In the genomic region with DNA sequence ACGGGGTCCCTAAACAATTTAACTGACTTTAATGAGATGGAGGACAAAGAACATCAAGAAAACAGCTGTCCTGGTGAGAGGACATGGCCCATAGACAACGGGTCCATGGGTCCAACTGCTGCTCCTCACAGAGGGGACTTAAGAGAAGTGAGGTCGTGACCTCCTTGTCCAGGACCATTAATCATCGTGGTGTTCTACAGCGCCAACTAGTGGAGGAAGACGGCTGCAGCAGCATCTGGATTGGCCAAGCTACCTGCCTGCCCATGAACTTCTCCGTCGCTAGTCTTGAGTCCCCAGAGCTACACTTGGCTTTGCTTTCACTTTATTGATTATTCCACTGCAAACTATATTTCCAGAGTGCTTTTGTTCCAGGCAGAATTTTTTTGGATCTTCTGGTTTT, we compare ENCODE assay signal across 10 mouse cellular contexts.
DNase-seq lines count a peak whose midpoint lies in the region; ATAC-seq and TF ChIP-seq lines count a peak whose summit lies in the region.
"Had no signal": no experiment of that assay in that cellular context is flagged by ENCODE, and none has a peak within 500 bp of the region (broad histone marks: within the 10 kb centered on the region; RNA-seq: fewer than 3 reads in every experiment).

No protein-coding gene starts in this region.

- DNase-seq in heart, adult 2 months, result no peak
- DNase-seq in heart, embryonic 10.5 days (ENCODE audit: low spot score), result no peak
- DNase-seq in ovary, postnatal 36 days (ENCODE audit: low spot score), result peak; percentile 7
- no peak for DNase-seq in ovary, postnatal 14 days (ENCODE audit: low spot score)
- peak in 1 of 3 experiments; percentile 2 for DNase-seq in liver, embryonic 14.5 days (ENCODE audit: low read depth in 3 of 3, low spot score in 3 of 3)
- peak; percentile 34 for DNase-seq in thymus, postnatal 4 days
- no peak for DNase-seq in cerebellum, postnatal 36 days
- DNase-seq in natural killer cell, adult 2 months (ENCODE audit: low spot score in 2 of 2), result no peak

- H3K4me1 ChIP-seq in heart, adult 2 months (ENCODE audit: control insufficient read depth, insufficient read depth, low read length), result no peaks in the 10 kb centered on the region
- no peaks in the 10 kb centered on the region for H3K4me1 ChIP-seq in heart, embryonic 10.5 days
- H3K4me1 ChIP-seq in liver, embryonic 14.5 days (replicated peaks; ENCODE audit: control insufficient read depth in 2 of 2, insufficient read depth in 2 of 2, low read length in 1 of 2), result no peaks in the 10 kb centered on the region
- H3K4me1 ChIP-seq: embryonic facial prominence, embryonic 13.5 days; lung, embryonic 15.5 days had no signal

- WGBS in heart, adult 2 months, result 30% methylated on average over 8 of the region's 8 CpGs
- WGBS in heart, embryonic 10.5 days, result 22% methylated on average over 8 of the region's 8 CpGs
- WGBS in liver, embryonic 14.5 days (ENCODE audit: insufficient replicate concordance), result 25% methylated on average over 8 of the region's 8 CpGs

- intact Hi-C loops in heart, adult 2 months (cut with DNase I), result no loop called here

- H3K79me2 ChIP-seq in heart, adult 2 months (replicated peaks; ENCODE audit: control insufficient read depth, insufficient read depth, low read length), result no peaks in the 10 kb centered on the region

- no peak overlapping the region for H3K4me3 ChIP-seq in heart, adult 2 months
- no peak overlapping the region for H3K4me3 ChIP-seq in heart, embryonic 10.5 days
- no peak overlapping the region for H3K4me3 ChIP-seq in liver, embryonic 14.5 days (ENCODE audit: insufficient read depth in 1 of 2, low read depth in 2 of 2, low read length in 2 of 2)
- H3K4me3 ChIP-seq: embryonic facial prominence, embryonic 13.5 days; lung, embryonic 15.5 days had no signal

- H3K36me3 ChIP-seq in heart, adult 2 months (ENCODE audit: control insufficient read depth, insufficient read depth, low read length), result no peaks in the 10 kb centered on the region
- no peaks in the 10 kb centered on the region for H3K36me3 ChIP-seq in heart, embryonic 10.5 days
- H3K36me3 ChIP-seq in liver, embryonic 14.5 days (replicated peaks; ENCODE audit: control insufficient read depth, insufficient read depth, low read depth), result no peaks in the 10 kb centered on the region
- H3K36me3 ChIP-seq: embryonic facial prominence, embryonic 13.5 days; lung, embryonic 15.5 days had no signal

- H3K9ac ChIP-seq in heart, adult 2 months (ENCODE audit: low read depth, low read length), result no peak overlapping the region
- H3K9ac ChIP-seq in liver, embryonic 14.5 days (replicated peaks), result no peak overlapping the region
- H3K9ac ChIP-seq: embryonic facial prominence, embryonic 13.5 days; lung, embryonic 15.5 days had no signal

- no peak overlapping the region for H3K4me2 ChIP-seq in liver, embryonic 14.5 days (ENCODE audit: low read depth)
- H3K4me2 ChIP-seq: embryonic facial prominence, embryonic 13.5 days; lung, embryonic 15.5 days had no signal

- no peaks in the 10 kb centered on the region for H3K27me3 ChIP-seq in heart, adult 2 months (ENCODE audit: control insufficient read depth, insufficient read depth, low read length)
- H3K27me3 ChIP-seq in heart, embryonic 10.5 days (ENCODE audit: insufficient read depth, poor library complexity, severe bottlenecking), result peaks cover 7% of the 10 kb centered on the region; the same call in 1 of the 2 replicates
- no peaks in the 10 kb centered on the region for H3K27me3 ChIP-seq in liver, embryonic 14.5 days (ENCODE audit: control insufficient read depth, insufficient read depth, low read length)
- H3K27me3 ChIP-seq: embryonic facial prominence, embryonic 13.5 days; lung, embryonic 15.5 days had no signal

- no peak for ATAC-seq in liver, embryonic 14.5 days (ENCODE audit: insufficient read depth)

- no peaks in the 10 kb centered on the region for H3K9me3 ChIP-seq in heart, embryonic 10.5 days
- no peaks in the 10 kb centered on the region for H3K9me3 ChIP-seq in liver, embryonic 14.5 days (ENCODE audit: control insufficient read depth, low read length)
- H3K9me3 ChIP-seq: embryonic facial prominence, embryonic 13.5 days; lung, embryonic 15.5 days had no signal

- no peak overlapping the region for H3K27ac ChIP-seq in heart, adult 2 months
- no peak overlapping the region for H3K27ac ChIP-seq in heart, embryonic 10.5 days
- no peak overlapping the region for H3K27ac ChIP-seq in liver, embryonic 14.5 days
- H3K27ac ChIP-seq: embryonic facial prominence, embryonic 13.5 days; lung, embryonic 15.5 days had no signal

- peak; percentile 58 for TF ChIP-seq CTCF in heart, adult 2 months (IDR thresholded peaks at IDR 0.05)
- TF ChIP-seq CTCF in liver, embryonic 14.5 days (IDR thresholded peaks at IDR 0.05; ENCODE audit: low read depth), result peak; percentile 82

- no peak for TF ChIP-seq POLR2A in heart, adult 2 months (IDR thresholded peaks at IDR 0.05; ENCODE audit: insufficient read depth, low read depth, low read length)

- TF ChIP-seq EP300 in heart, adult 2 months (IDR thresholded peaks at IDR 0.05; ENCODE audit: insufficient read depth, low read depth, low read length), result no peak
- no peak for TF ChIP-seq EP300 in liver, embryonic 14.5 days (IDR thresholded peaks at IDR 0.05; ENCODE audit: low read depth)

Comparison
In these comparisons a context has a peak if more than half of its experiments do, and no peak if none do; other contexts are left out.
1. DNase-seq: peak in ovary, postnatal 36 days (single experiment) and thymus, postnatal 4 days (single experiment); none in heart, adult 2 months (0 of 2), heart, embryonic 10.5 days (single experiment), ovary, postnatal 14 days (single experiment), cerebellum, postnatal 36 days (0 of 2) and natural killer cell, adult 2 months (0 of 2).